Mouse (Mus musculus): Measurements from ENCODE around the gene Pld6. TPM values are rescaled to one million over a fixed set of nuclear protein-coding genes. Genes with fewer than 3 reads are reported as not detected.

Gene Pld6
- polyA plus RNA-seq, 1 experiment: 6.1 TPM

GRCm38 (mm10) chr11:59782091-59782590, 5.3 kb downstream of the Pld6 start:
- peak; percentile 4 for DNase-seq (ENCODE audit: low read depth)
- TF ChIP-seq POLR2A (IDR thresholded peaks at IDR 0.05; ENCODE audit: borderline replicate concordance, extremely low read depth, insufficient read depth, insufficient read length, poor library complexity, severe bottlenecking) (no peak), CTCF (IDR thresholded peaks at IDR 0.05; ENCODE audit: borderline replicate concordance, extremely low read depth, insufficient read depth, insufficient read length) (no peak)

GRCm38 (mm10) chr11:59780241-59780640, 7.2 kb downstream of the Pld6 start:
- DNase-seq (ENCODE audit: low read depth): no peak
- TF ChIP-seq CTCF (IDR thresholded peaks at IDR 0.05; ENCODE audit: borderline replicate concordance, extremely low read depth, insufficient read depth, insufficient read length) (no peak), POLR2A (IDR thresholded peaks at IDR 0.05; ENCODE audit: borderline replicate concordance, extremely low read depth, insufficient read depth, insufficient read length, poor library complexity, severe bottlenecking) (no peak)

- TF ChIP-seq CTCF (IDR thresholded peaks at IDR 0.05; ENCODE audit: borderline replicate concordance, extremely low read depth, insufficient read depth, insufficient read length): no peak
- no peak for TF ChIP-seq POLR2A (IDR thresholded peaks at IDR 0.05; ENCODE audit: borderline replicate concordance, extremely low read depth, insufficient read depth, insufficient read length, poor library complexity, severe bottlenecking)
- DNase-seq (ENCODE audit: low read depth): no peak
These were observed 8.0 kb downstream of the Pld6 start for GRCm38 (mm10) chr11:59779406-59779805.

- no peak for DNase-seq (ENCODE audit: low read depth)
- TF ChIP-seq POLR2A (IDR thresholded peaks at IDR 0.05; ENCODE audit: borderline replicate concordance, extremely low read depth, insufficient read depth, insufficient read length, poor library complexity, severe bottlenecking): no peak
- no peak for TF ChIP-seq CTCF (IDR thresholded peaks at IDR 0.05; ENCODE audit: borderline replicate concordance, extremely low read depth, insufficient read depth, insufficient read length)
These were observed 8.6 kb downstream of the Pld6 start for GRCm38 (mm10) chr11:59778874-59779223.

GRCm38 (mm10) chr11:59778181-59778873, 9.1 kb downstream of the Pld6 start:
- TF ChIP-seq CTCF (IDR thresholded peaks at IDR 0.05; ENCODE audit: borderline replicate concordance, extremely low read depth, insufficient read depth, insufficient read length) (peak; percentile 93), POLR2A (IDR thresholded peaks at IDR 0.05; ENCODE audit: borderline replicate concordance, extremely low read depth, insufficient read depth, insufficient read length, poor library complexity, severe bottlenecking) (no peak)
- peak; percentile 55 for DNase-seq (ENCODE audit: low read depth)

GRCm38 (mm10) chr11:59777259-59777658, 10.2 kb downstream of the Pld6 start:
- no peak for TF ChIP-seq POLR2A (IDR thresholded peaks at IDR 0.05; ENCODE audit: borderline replicate concordance, extremely low read depth, insufficient read depth, insufficient read length, poor library complexity, severe bottlenecking)
- TF ChIP-seq CTCF (IDR thresholded peaks at IDR 0.05; ENCODE audit: borderline replicate concordance, extremely low read depth, insufficient read depth, insufficient read length): no peak
- no peak for DNase-seq (ENCODE audit: low read depth)

- DNase-seq (ENCODE audit: low read depth): peak; percentile 11
- TF ChIP-seq CTCF (IDR thresholded peaks at IDR 0.05; ENCODE audit: borderline replicate concordance, extremely low read depth, insufficient read depth, insufficient read length) (no peak), POLR2A (IDR thresholded peaks at IDR 0.05; ENCODE audit: borderline replicate concordance, extremely low read depth, insufficient read depth, insufficient read length, poor library complexity, severe bottlenecking) (no peak)
These were observed 11.9 kb downstream of the Pld6 start for GRCm38 (mm10) chr11:59775435-59776148.

- TF ChIP-seq CTCF (IDR thresholded peaks at IDR 0.05; ENCODE audit: borderline replicate concordance, extremely low read depth, insufficient read depth, insufficient read length): no peak
- no peak for TF ChIP-seq POLR2A (IDR thresholded peaks at IDR 0.05; ENCODE audit: borderline replicate concordance, extremely low read depth, insufficient read depth, insufficient read length, poor library complexity, severe bottlenecking)
- no peak for DNase-seq (ENCODE audit: low read depth)
These were observed 12.9 kb downstream of the Pld6 start for GRCm38 (mm10) chr11:59774522-59774921.

GRCm38 (mm10) chr11:59772902-59773301, 14.5 kb downstream of the Pld6 start:
- no peak for DNase-seq (ENCODE audit: low read depth)
- no peak for TF ChIP-seq CTCF (IDR thresholded peaks at IDR 0.05; ENCODE audit: borderline replicate concordance, extremely low read depth, insufficient read depth, insufficient read length)
- no peak for TF ChIP-seq POLR2A (IDR thresholded peaks at IDR 0.05; ENCODE audit: borderline replicate concordance, extremely low read depth, insufficient read depth, insufficient read length, poor library complexity, severe bottlenecking)

- no peak for DNase-seq (ENCODE audit: low read depth)
- TF ChIP-seq POLR2A (IDR thresholded peaks at IDR 0.05; ENCODE audit: borderline replicate concordance, extremely low read depth, insufficient read depth, insufficient read length, poor library complexity, severe bottlenecking) (no peak), CTCF (IDR thresholded peaks at IDR 0.05; ENCODE audit: borderline replicate concordance, extremely low read depth, insufficient read depth, insufficient read length) (no peak)
These were observed 15.2 kb downstream of the Pld6 start for GRCm38 (mm10) chr11:59772291-59772690.

- TF ChIP-seq CTCF (IDR thresholded peaks at IDR 0.05; ENCODE audit: borderline replicate concordance, extremely low read depth, insufficient read depth, insufficient read length) (no peak), POLR2A (IDR thresholded peaks at IDR 0.05; ENCODE audit: borderline replicate concordance, extremely low read depth, insufficient read depth, insufficient read length, poor library complexity, severe bottlenecking) (no peak)
- DNase-seq (ENCODE audit: low read depth): peak; percentile 35
These were observed 16.7 kb downstream of the Pld6 start for GRCm38 (mm10) chr11:59770753-59771152.
